In the genomic region with DNA sequence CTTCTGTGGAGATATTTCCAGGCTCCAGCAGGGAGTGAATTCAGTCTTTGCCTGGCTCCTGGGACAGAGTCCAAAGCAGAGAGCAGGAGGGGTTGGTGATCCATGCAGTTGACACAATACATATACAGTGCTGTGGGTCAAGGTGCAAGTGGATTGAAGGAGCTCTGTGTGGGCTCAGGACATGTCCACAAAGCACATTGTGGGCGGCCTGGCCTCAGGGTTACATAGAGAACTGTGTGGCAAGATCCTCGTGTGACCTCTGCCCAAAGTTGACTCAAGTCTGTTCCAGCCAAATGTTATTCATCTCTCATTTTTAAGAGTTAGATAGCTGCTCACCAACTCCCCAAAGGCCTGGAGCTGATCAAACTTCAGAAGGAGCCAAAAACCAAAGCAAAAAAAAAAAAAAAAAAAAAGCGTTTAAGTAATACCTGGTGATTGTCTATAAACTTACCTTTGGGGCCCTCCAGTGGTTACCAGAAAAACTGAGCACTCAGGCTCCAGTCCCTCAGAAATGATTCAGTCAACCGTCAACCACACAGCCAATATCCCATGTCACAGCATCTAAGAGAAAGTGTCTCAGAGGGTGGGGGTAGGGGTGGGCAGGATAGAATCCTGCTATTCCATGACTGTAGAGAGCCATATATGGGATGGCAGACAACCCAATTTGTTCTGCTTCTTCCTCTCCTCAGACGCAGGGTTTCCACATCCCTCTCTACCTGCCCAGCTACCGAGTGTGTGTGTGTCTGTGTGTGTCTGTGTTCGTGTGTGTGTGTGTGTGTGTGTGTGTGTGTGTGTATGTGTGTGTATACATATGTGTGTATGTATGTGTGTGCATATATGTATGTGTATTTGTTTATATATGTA, we compare ENCODE assay signal across 8 mouse cellular contexts.
DNase-seq lines count a peak whose midpoint lies in the region; ATAC-seq and TF ChIP-seq lines count a peak whose summit lies in the region.

No protein-coding gene starts in this region.

- no peak overlapping the region for H3K27ac ChIP-seq in liver, embryonic 14.5 days
- H3K27ac ChIP-seq in liver, embryonic 12.5 days, result no peak overlapping the region
- peak overlapping the region; percentile 88 for H3K27ac ChIP-seq in intestine, postnatal 0 days (ENCODE audit: low read depth, low read length)
- H3K27ac ChIP-seq in neural tube, embryonic 15.5 days (replicated peaks), result no peak overlapping the region

- peak; percentile 50; the same call in 1 of the 2 replicates for ATAC-seq in liver, embryonic 14.5 days (ENCODE audit: insufficient read depth)
- ATAC-seq in liver, embryonic 12.5 days, result no peak
- ATAC-seq in intestine, postnatal 0 days, result peak; percentile 78
- ATAC-seq in neural tube, embryonic 15.5 days (ENCODE audit: low FRiP score), result peak; percentile 57; the same call in 1 of the 2 replicates

- TF ChIP-seq CTCF in liver, embryonic 14.5 days (IDR thresholded peaks at IDR 0.05; ENCODE audit: low read depth), result no peak
- peak; percentile 51 for TF ChIP-seq CTCF in intestine, postnatal 0 days (IDR thresholded peaks at IDR 0.05; ENCODE audit: low read depth)

- no peak overlapping the region for H3K4me2 ChIP-seq in liver, embryonic 14.5 days (ENCODE audit: low read depth)
- H3K4me2 ChIP-seq in liver, embryonic 12.5 days, result no peak overlapping the region
- H3K4me2 ChIP-seq in intestine, postnatal 0 days (replicated peaks; ENCODE audit: low read depth), result no peak overlapping the region
- no peak overlapping the region for H3K4me2 ChIP-seq in neural tube, embryonic 15.5 days

- peak; percentile 67 for DNase-seq in adrenal gland, adult 2 months
- no peak for DNase-seq in adrenal gland, postnatal 4 days (ENCODE audit: low spot score in 2 of 2)
- DNase-seq in liver, embryonic 14.5 days (ENCODE audit: low read depth in 3 of 3, low spot score in 3 of 3), result no peak
- no peak for DNase-seq in frontal cortex, postnatal 10 days (ENCODE audit: low spot score in 2 of 2)
- no peak for DNase-seq in frontal cortex, adult 2 months (ENCODE audit: extremely low spot score in 1 of 2, low spot score in 1 of 2)

- H3K4me3 ChIP-seq in liver, embryonic 14.5 days (ENCODE audit: insufficient read depth in 1 of 2, low read depth in 2 of 2, low read length in 2 of 2), result no peak overlapping the region
- no peak overlapping the region for H3K4me3 ChIP-seq in liver, embryonic 12.5 days
- H3K4me3 ChIP-seq in intestine, postnatal 0 days (ENCODE audit: low read depth, low read length), result no peak overlapping the region
- no peak overlapping the region for H3K4me3 ChIP-seq in neural tube, embryonic 15.5 days (replicated peaks)

- H3K9me3 ChIP-seq in liver, embryonic 14.5 days (ENCODE audit: control insufficient read depth, low read length), result no peaks in the 10 kb centered on the region
- no peaks in the 10 kb centered on the region for H3K9me3 ChIP-seq in liver, embryonic 12.5 days (replicated peaks)
- H3K9me3 ChIP-seq in intestine, postnatal 0 days (ENCODE audit: control insufficient read depth), result no peaks in the 10 kb centered on the region
- no peaks in the 10 kb centered on the region for H3K9me3 ChIP-seq in neural tube, embryonic 15.5 days (replicated peaks)

- H3K36me3 ChIP-seq in liver, embryonic 14.5 days (replicated peaks; ENCODE audit: control insufficient read depth, insufficient read depth, low read depth), result no peaks in the 10 kb centered on the region
- no peaks in the 10 kb centered on the region for H3K36me3 ChIP-seq in liver, embryonic 12.5 days
- H3K36me3 ChIP-seq in intestine, postnatal 0 days (ENCODE audit: control insufficient read depth, insufficient read depth), result no peaks in the 10 kb centered on the region
- no peaks in the 10 kb centered on the region for H3K36me3 ChIP-seq in neural tube, embryonic 15.5 days

- peaks cover 0 to 3% of the 10 kb centered on the region in 2 experiments; a peak in 1 of 4 replicates for H3K4me1 ChIP-seq in liver, embryonic 14.5 days (replicated peaks; ENCODE audit: control insufficient read depth in 2 of 2, insufficient read depth in 2 of 2, low read length in 1 of 2)
- no peaks in the 10 kb centered on the region for H3K4me1 ChIP-seq in liver, embryonic 12.5 days
- H3K4me1 ChIP-seq in intestine, postnatal 0 days (replicated peaks; ENCODE audit: control insufficient read depth, insufficient read depth, low read length), result peaks cover 12% of the 10 kb centered on the region; the same call in 1 of the 2 replicates
- H3K4me1 ChIP-seq in neural tube, embryonic 15.5 days, result no peaks in the 10 kb centered on the region

- H3K27me3 ChIP-seq in liver, embryonic 14.5 days (ENCODE audit: control insufficient read depth, insufficient read depth, low read length), result no peaks in the 10 kb centered on the region
- no peaks in the 10 kb centered on the region for H3K27me3 ChIP-seq in liver, embryonic 12.5 days (replicated peaks)
- H3K27me3 ChIP-seq in intestine, postnatal 0 days (replicated peaks; ENCODE audit: control insufficient read depth, insufficient read depth, low read length), result no peaks in the 10 kb centered on the region
- H3K27me3 ChIP-seq in neural tube, embryonic 15.5 days (replicated peaks), result no peaks in the 10 kb centered on the region

- H3K9ac ChIP-seq in liver, embryonic 14.5 days (replicated peaks), result no peak overlapping the region
- no peak overlapping the region for H3K9ac ChIP-seq in liver, embryonic 12.5 days
- no peak overlapping the region for H3K9ac ChIP-seq in intestine, postnatal 0 days (ENCODE audit: low read depth, low read length)
- no peak overlapping the region for H3K9ac ChIP-seq in neural tube, embryonic 15.5 days (replicated peaks)

- no peak for TF ChIP-seq EP300 in liver, embryonic 14.5 days (IDR thresholded peaks at IDR 0.05; ENCODE audit: low read depth)

- 50% methylated on average over 7 of the region's 7 CpGs for WGBS in liver, embryonic 14.5 days (ENCODE audit: insufficient replicate concordance)
- 50% methylated on average over 7 of the region's 7 CpGs for WGBS in liver, embryonic 12.5 days (ENCODE audit: insufficient replicate concordance)
- WGBS in intestine, postnatal 0 days, result 49% methylated on average over 7 of the region's 7 CpGs
- 73% methylated on average over 7 of the region's 7 CpGs for WGBS in neural tube, embryonic 15.5 days
